Mouse (Mus musculus) embryonic facial prominence, embryonic 11.5 days (tissue): Measurements from ENCODE around the gene Ganab. TPM values are rescaled to one million over a fixed set of nuclear protein-coding genes. Genes with fewer than 3 reads are reported as not detected.

ENCODE experiments used
- ATAC-seq: fragments of 200-750 bp; cut with Nextera tagmentation; replicated peaks from 2 replicates; pipeline ENCODE4 v1.8.0; 2017; ENCODE audit warnings: low read depth; ENCODE audit not compliant: insufficient number of reproducible peaks, low FRiP score, low TSS enrichment
- DNase-seq: peaks from one replicate; pipeline ENCODE4 v3.0.0-alpha.2; 2015; ENCODE audit warnings: low spot score
- H3K27ac ChIP-seq: fragments of 300-500 bp; sonication (generic); replicated peaks from 2 replicates; pipeline ENCODE4 v1.5.1; 2014; ENCODE audit warnings: mild to moderate bottlenecking, low read depth, low read length, control low read depth
- H3K27me3 ChIP-seq: fragments of 300-500 bp; sonication (generic); 2 replicates; pipeline ENCODE4 v1.6.1; 2014; ENCODE audit warnings: mild to moderate bottlenecking, low read length, moderate library complexity, mixed read lengths; ENCODE audit not compliant: control insufficient read depth, insufficient read depth
- H3K36me3 ChIP-seq: fragments of 300-500 bp; sonication (generic); replicated peaks from 2 replicates; pipeline ENCODE4 v1.6.1; 2014; ENCODE audit warnings: low read depth, mild to moderate bottlenecking, low read length, moderate library complexity, mixed read lengths; ENCODE audit not compliant: control insufficient read depth, insufficient read depth
- H3K4me1 ChIP-seq: fragments of 300-500 bp; sonication (generic); 2 replicates; pipeline ENCODE4 v1.6.1; 2014; ENCODE audit warnings: low read length, mixed read lengths; ENCODE audit not compliant: control insufficient read depth, insufficient read depth
- H3K4me2 ChIP-seq: fragments of 300-500 bp; sonication (generic); 2 replicates; pipeline ENCODE4 v1.6.1; 2014; ENCODE audit warnings: low read depth, mild to moderate bottlenecking, control low read depth, low read length, moderate library complexity
- H3K4me3 ChIP-seq: fragments of 300-500 bp; sonication (generic); 2 replicates; pipeline ENCODE4 v1.5.1; 2014; ENCODE audit warnings: low read depth, low read length, control low read depth
- H3K9ac ChIP-seq: fragments of 300-500 bp; sonication (generic); replicated peaks from 2 replicates; pipeline ENCODE4 v1.6.1; 2014; ENCODE audit warnings: mild to moderate bottlenecking, control low read depth, low read length
- H3K9me3 ChIP-seq: fragments of 300-500 bp; sonication (generic); replicated peaks from 2 replicates; pipeline ENCODE4 v1.6.1; 2016; ENCODE audit warnings: mild to moderate bottlenecking, low read length, inconsistent platforms, mixed read lengths; ENCODE audit not compliant: control insufficient read depth
- WGBS: fragments of 180-500 bp; shearing (Covaris S2); extraction: QIAGEN DNeasy Blood & Tissue Kit; methylation state at CpG from one replicate; pipeline ENCODE4 v1.1.7; 2014; 5-methylcytosine and 5-hydroxymethylcytosine counted together
- polyA plus RNA-seq: library from polyadenylated mRNA; unstranded; fragments of >200 nt; fragmentation: Nextera tagmentation; extraction: Ambion mirVana; gene quantifications from 2 replicates; pipeline ENCODE4 v1.2.1, GENCODE M21; 2014

The Ganab gene
- polyA plus RNA-seq, 1 experiment from 2014 or later = 97.4 TPM

DNA sequence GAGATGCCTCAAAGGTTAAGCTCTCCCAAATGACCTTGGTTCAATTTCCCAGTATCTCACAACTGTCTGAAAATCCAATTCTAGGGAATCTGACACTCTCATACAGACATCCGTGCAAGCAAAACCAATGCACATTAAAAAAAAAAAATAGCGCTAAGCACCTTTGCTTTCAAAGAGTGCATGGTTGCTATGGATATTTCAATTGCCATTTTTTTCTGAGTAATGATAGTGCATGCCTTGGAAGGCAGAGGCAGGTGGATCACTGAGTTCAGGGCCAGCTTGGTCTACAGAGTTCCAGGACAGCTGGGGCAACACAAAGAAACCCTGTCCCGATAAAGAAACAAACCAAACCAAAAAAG is 16.9 kb upstream of the Ganab start:
- no peak overlapping the region for H3K27ac ChIP-seq
- H3K27me3 ChIP-seq = no peaks in the 10 kb centered on the region
- ATAC-seq = no peak
- no peaks in the 10 kb centered on the region for H3K9me3 ChIP-seq
- H3K9ac ChIP-seq = peak overlapping the region; percentile 91; the same call in 1 of the 2 replicates
- 20% methylated on average over 3 of the region's 3 CpGs for WGBS
- DNase-seq = no peak
- no peaks in the 10 kb centered on the region for H3K4me1 ChIP-seq
- H3K4me2 ChIP-seq = peak overlapping the region; percentile 81
- peak overlapping the region; percentile 82 for H3K4me3 ChIP-seq
- no peaks in the 10 kb centered on the region; the same call in 1 of the 2 replicates for H3K36me3 ChIP-seq

- no peaks in the 10 kb centered on the region for H3K36me3 ChIP-seq
- H3K27me3 ChIP-seq = no peaks in the 10 kb centered on the region
- H3K4me3 ChIP-seq = no peak within 1 kb of the TSS
- ATAC-seq = no peak
- no peak within 1 kb of the TSS for H3K4me2 ChIP-seq
- no peak for DNase-seq
- WGBS = 82% methylated on average over 3 of the region's 3 CpGs
- H3K9ac ChIP-seq = no peak within 1 kb of the TSS
- H3K4me1 ChIP-seq = no peaks in the 10 kb centered on the region
- H3K27ac ChIP-seq = no peak within 1 kb of the TSS
- no peaks in the 10 kb centered on the region for H3K9me3 ChIP-seq
Observed at GRCm38 (mm10) chr19:8883616-8884015, 14.3 kb upstream of the Ganab start, which contains the start of the genes Lbhd1 and Gm49403. Lbhd1 (plus strand) TSS chr19:8883732. Gm49403 (plus strand) TSS chr19:8883930.

- Histone ChIP-seq H3K9ac (no peak overlapping the region), H3K36me3 (peaks cover 4% of the 10 kb centered on the region), H3K4me1 (no peaks in the 10 kb centered on the region), H3K4me3 (no peak overlapping the region), H3K27me3 (no peaks in the 10 kb centered on the region), H3K9me3 (no peaks in the 10 kb centered on the region), H3K27ac (no peak overlapping the region), H3K4me2 (no peak overlapping the region)
- 52% methylated on average over 1 of the region's 1 CpGs for WGBS
- no peak for DNase-seq
- no peak for ATAC-seq
Observed at GRCm38 (mm10) chr19:8886916-8887584, 10.8 kb upstream of the Ganab start.

GRCm38 (mm10) chr19:8887585-8888463 is 10.0 kb upstream of the Ganab start:
- Histone ChIP-seq H3K36me3 (peaks cover 4% of the 10 kb centered on the region), H3K4me3 (peak overlapping the region; percentile 44), H3K9ac (peak overlapping the region; percentile 77), H3K4me2 (peak overlapping the region; percentile 68), H3K4me1 (no peaks in the 10 kb centered on the region), H3K27ac (peak overlapping the region; percentile 60; the same call in 1 of the 2 replicates), H3K27me3 (no peaks in the 10 kb centered on the region), H3K9me3 (no peaks in the 10 kb centered on the region)
- 16% methylated on average over 19 of the region's 19 CpGs for WGBS
- DNase-seq (no peak), ATAC-seq (no peak)

DNA sequence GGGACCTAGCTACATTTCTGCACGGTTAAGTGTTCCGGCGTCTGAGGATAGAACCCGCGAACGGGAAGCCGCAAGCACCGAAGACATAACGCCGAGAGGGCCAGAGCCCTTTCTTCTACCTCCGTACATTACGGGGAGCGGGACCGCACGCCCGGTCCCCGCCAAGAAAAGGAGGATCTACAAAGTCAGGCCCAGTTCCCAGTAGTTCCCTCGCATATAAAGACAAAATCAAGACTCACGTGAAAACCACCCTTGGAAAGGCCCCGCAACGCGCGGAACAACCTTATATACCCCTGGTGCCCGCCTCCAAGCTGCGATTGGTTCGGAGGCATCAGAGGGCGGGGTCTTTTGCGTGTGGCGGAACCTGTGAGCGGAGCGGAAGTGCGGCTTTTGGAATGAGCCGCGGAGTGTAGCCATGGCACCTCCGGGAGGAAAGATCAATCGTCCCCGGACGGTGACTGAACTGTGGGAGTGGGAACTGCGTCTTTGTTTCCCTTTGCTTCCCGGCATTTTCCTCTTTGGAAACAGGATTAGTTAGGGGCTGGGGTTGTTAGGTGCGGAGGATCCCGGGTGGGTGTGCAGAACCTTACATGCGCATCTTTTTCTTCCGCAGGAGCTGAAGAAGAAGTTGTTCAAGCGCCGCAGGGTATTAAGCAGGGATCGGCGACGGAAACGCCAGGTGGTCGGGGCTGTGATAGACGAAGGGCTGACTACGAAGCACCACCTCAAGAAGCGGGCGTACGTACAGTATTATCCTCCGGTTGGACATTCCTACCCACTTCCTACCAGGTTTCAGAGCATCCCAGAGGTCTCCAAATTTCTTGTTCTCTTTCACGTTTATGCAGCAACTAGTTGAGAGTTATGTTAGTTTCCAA is 9.1 kb upstream of the Ganab start, which contains the start of the genes 1810009A15Rik and Gm49416:
Gene 1810009A15Rik (plus strand): TSS at position 343 of the 875 bp plus-strand sequence.
Gene Gm49416 (plus strand): TSS at position 416 of the 875 bp plus-strand sequence.
- Histone ChIP-seq H3K9me3 (no peaks in the 10 kb centered on the region), H3K27me3 (no peaks in the 10 kb centered on the region), H3K4me3 (peak within 1 kb of the TSS; percentile 44), H3K4me1 (no peaks in the 10 kb centered on the region), H3K4me2 (peak within 1 kb of the TSS; percentile 68), H3K36me3 (peaks cover 4% of the 10 kb centered on the region), H3K27ac (peak within 1 kb of the TSS; percentile 60), H3K9ac (peak within 1 kb of the TSS; percentile 77)
- ATAC-seq (peak; percentile 95), DNase-seq (peak; percentile 99)
- under 1% methylated on average over 58 of the region's 58 CpGs for WGBS

- 3% methylated on average over 54 of the region's 54 CpGs for WGBS
- peak; percentile 92 for DNase-seq
- Histone ChIP-seq H3K4me1 (no peaks in the 10 kb centered on the region), H3K36me3 (peaks cover 7% of the 10 kb centered on the region), H3K4me3 (peak within 1 kb of the TSS; percentile 74), H3K9me3 (no peaks in the 10 kb centered on the region), H3K4me2 (peak within 1 kb of the TSS; percentile 75), H3K27ac (peak within 1 kb of the TSS; percentile 63; the same call in 1 of the 2 replicates), H3K9ac (peak within 1 kb of the TSS; percentile 95), H3K27me3 (no peaks in the 10 kb centered on the region)
- ATAC-seq = peak; percentile 46
Observed at GRCm38 (mm10) chr19:8892829-8893766, 4.8 kb upstream of the Ganab start, which contains the start of gene Ints5. Ints5 (plus strand) TSS chr19:8893005.
